Mouse (Mus musculus): ENCODE results near the gene H2-M5.
"Not testable (repeated sequence)": the region's sequence is repeated elsewhere in the genome, so short reads cannot be mapped to it uniquely, and the experiment has no call there.

H2-M5 gene

DNA sequence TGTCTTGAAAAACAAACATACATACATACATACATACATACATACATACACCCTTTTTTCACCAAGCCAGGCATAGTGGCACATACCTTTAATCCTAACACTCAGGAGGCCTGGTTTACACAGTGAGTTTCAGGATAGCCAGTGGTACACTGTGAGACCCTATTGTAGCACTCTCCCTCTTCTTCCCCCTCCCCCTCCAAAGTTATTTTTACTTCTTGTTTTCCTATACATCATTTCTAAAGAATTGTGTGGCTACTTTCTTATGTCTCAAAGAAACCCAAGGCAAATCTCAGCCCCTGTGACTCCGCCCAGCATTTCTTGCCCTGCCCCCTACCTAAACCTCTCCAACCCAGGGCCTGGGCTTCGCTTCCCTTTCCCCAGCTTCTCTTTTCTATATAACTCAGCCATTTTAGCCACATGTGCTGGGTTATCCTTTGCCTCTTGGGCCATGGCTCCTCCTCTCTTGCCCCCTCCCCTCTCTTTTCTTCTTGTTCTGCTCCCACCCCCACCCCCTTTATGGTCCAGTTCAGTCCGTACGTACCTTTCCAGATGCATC, 4.5 kb upstream of the H2-M5 start:
- no peak for DNase-seq (ENCODE audit: low spot score)

DNA sequence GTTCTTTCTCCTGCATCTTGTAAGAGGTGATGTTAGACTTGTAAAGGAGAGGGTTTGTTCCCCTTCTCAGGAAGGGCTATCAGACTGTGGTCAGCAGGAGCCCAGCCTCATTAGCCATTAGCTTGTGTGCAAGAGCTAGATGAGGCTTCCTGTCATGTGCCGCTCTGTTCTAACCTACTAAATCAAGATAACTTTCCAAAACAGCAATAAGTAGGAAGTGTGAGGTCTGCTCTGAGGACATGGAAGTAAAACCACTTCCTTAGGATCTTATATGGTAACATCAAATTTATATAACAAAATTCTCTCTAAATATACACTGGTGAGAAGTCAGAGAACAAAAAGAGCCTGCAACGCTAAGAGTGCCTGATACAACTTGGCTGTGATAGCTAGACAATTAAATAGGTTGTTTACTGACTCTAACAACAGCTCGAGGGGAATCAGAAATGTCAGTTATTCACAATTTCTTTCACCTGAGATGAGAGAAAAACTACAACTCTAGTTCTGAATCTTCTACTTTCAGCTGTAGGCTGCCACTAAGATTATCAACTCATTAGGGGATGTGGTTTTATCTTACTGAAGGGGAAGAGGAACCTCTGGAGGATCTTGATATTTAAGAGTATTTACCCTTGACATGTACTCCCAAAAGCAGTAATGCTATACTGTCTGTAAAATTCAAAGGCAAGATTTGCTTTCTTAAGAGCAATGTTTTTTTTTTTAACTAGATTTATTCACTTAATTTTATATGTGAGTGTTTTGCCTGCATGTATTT, 3.2 kb upstream of the H2-M5 start:
- no peak for DNase-seq (ENCODE audit: low spot score)

- DNase-seq (ENCODE audit: low spot score), result not testable (repeated sequence)
These were observed 1.3 kb upstream of the H2-M5 start for GRCm38 (mm10) chr17:36990630-36991029.

DNA sequence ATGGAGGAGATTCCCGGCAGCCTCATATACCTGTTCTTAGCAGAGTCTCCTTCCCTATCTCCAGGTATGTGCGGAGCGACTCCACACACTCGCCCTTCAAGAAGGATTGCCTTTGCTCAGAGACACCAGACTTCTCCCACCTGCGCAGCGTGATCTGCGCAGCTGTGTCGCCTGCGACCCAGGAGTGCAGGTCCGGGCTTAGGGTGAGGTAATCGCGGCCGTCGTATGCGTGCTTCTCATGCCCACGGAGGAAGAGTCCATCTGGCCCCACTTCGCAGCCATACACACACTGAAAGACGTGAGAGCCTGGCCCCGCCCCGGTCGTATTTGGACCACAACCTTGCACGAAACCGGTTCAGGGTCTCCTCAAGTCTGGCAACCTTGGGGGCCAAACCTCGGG, 862 bp downstream of the H2-M5 start:
- DNase-seq (ENCODE audit: low spot score), result no peak

DNA sequence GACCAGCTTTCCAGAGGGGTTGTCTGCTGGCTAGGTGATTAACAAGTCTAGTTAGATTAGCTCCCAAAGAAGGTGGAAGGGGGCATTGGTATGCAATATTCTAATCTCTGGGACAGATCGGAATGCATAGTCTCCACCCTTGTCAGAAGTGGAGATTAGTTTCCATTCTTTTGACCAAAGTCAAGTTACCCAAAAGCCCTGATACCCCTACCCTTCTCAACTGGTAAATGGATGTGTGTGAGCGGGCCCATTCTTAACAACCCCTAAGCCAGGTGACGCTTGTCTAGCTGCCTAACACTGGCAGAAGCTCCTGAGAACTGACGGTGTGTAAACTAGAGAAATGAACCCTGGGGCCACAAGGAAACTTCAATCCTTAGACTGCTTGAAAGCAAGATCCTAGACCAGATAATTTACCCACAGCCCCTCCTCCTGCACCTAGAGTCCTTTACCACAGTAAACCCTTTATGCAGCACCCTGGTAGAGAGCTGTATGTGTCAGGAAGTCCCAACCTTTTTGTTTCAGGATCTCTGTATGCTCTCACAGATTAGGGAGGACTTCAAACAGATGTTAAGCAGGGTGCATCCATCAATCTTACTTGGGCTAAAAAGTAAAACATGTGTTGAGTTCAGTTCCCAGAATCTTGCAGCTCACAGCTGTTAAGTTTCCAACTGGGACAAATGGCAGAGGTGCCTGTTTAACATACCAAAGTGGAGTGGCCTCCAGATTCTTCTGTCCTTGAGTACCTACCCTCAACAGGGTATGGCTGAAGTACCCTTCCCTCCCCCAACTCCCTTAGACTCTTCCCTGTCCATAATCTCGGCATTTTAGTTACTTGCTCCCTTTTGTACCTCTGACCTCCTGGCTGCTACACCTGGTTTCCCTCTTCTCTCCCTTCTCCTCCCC, 6.8 kb downstream of the H2-M5 start:
- no peak for DNase-seq (ENCODE audit: low spot score)

DNA sequence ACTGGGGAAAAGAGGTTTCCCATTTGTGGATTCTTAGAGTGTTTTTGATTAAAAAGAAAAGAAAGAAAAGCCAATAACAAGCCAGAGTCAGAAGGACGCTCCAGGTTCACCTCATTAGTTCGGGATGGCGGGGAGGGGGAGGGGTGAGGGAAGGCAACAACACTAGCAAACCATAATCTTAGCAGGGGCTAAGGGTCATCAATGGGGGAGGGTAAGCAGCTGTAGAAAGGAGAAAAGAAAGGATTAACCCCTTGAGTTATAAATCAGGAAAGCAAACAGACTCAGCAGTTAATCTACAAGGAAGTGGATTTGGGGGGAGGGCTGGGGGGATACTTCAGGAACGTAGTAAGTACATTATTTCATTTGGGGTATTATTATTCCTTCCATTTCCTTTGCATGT, 7.5 kb downstream of the H2-M5 start:
- no peak for DNase-seq (ENCODE audit: low spot score)

DNA sequence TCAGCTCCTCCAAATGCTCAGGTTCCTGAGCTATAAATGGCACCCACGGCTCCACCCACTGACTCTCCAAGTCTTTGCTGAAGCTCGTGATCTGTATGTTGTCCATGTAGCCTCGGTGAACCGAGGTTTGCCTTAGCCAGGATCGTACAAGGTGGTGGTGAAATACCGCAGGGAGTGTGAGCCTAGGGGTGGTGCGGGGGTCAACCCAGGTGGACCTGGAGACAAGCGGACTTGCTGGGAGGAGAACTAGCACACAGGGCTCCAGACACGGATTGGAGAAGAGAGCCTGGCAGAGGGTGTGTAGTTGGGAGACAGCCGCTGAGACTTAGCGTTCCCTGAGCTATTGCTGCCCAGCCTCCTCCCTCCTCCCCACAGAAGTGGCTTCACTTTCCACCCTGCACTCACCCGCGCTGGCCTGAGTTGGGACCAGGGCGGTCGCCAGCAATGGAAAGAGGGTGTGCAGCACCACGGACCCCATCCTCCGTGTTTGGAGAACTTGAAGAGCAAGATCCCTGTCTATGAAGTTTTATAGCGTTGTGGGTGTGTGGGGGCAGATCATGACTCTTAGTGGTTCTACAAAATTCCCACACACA, 8.0 kb downstream of the H2-M5 start, which contains the start of gene 2410137M14Rik:
Gene 2410137M14Rik (minus strand): TSS at position 17 of the 593 bp plus-strand sequence.
- DNase-seq (ENCODE audit: low spot score), result no peak

DNA sequence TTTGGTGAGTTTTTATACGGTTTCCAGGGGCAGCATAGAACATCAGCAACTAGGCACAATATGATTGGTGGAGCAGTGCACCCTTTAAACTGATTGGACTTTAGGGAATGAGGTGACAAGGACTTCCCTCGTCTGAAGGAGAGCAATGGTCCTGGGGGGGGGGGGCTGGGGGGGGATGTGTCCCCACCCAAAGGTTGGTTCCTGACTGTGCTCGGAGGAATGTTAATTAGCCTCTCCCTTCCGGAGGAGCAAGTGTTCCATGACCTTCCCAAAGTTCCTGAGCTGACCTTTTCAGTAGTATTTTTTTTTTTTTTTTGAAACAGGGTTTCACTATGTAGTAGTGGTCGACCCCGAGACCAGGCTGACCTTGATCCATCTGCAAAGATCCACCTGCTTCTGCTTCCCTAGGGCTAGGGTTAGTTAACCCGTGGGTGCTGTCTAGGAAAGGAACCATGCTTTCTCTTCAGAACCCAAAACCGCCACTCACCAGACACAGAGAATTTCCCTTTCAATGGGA, 16.0 kb downstream of the H2-M5 start:
- DNase-seq (ENCODE audit: low spot score), result no peak

- DNase-seq (ENCODE audit: low spot score), result no peak
These were observed 16.5 kb downstream of the H2-M5 start for GRCm38 (mm10) chr17:36972791-36973190.

- no peak for DNase-seq (ENCODE audit: low spot score)
These were observed 18.0 kb downstream of the H2-M5 start for GRCm38 (mm10) chr17:36971172-36971850.

- DNase-seq (ENCODE audit: low spot score), result no peak
These were observed 18.9 kb downstream of the H2-M5 start for GRCm38 (mm10) chr17:36970316-36970890.

DNA sequence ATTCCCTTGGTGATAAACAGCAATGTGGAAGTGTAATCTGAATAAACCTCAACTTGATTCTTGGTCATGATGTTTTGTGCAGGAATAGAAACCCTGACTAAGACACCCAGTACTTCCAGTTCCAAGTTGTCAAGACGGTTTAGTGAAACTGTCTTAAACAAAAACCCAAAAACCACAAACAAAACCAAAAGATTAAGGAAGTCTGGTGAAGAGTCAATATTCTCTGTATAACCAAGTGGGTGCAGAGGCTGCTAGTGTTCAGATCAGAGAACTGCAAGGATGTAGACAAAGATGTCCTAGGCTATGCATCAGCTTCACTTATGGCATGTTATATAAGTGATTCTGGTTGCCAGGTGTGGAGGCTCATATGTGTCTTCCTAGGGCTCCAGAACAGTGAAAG, 22.5 kb downstream of the H2-M5 start:
- no peak for DNase-seq (ENCODE audit: low spot score)

- DNase-seq (ENCODE audit: low spot score), result no peak
These were observed 28.2 kb downstream of the H2-M5 start for GRCm38 (mm10) chr17:36961125-36961524.

GRCm38 (mm10) chr17:36958884-36959283, 30.5 kb downstream of the H2-M5 start:
- DNase-seq (ENCODE audit: low spot score), result no peak

DNA sequence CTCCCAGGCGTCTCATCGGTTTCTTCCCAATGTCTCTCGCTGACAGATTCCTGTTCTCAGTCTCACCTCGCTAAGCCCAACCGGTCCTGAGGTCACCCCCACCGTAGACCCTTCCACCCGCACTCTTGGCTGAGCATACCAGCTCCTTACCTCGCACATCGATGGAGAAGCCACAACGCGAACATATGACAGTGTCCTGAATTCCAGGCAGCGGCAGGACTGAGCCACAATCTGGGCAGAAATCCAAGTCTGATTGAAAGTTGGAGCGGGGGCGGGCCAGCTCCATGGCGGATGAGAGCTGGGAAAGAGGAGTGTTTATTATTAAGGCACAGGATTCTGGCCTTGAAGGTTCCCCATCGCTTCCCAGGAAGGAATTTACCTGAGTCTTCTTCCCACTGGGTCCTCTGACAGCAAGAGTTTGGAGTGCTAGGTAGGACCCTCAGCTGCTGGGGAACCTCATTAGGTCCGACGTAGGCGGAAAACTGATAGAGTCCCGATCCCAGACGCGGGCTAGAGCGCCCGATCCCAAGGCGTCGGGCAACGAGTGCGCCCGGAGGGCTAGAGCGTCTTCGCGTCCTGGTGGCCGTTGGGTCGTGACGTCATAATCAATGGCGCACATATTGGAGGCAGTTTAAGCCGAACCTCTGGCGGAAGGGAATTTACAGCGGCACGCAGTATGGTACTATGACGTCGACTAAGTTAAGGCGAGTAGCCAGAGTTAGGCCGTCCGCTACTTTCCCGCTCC, 31.2 kb downstream of the H2-M5 start, which contains the start of the genes Znrd1 and Znrd1as:
Gene Znrd1 (minus strand): TSS at position 561 of the 745 bp plus-strand sequence.
Gene Znrd1as (plus strand): TSS at position 594 of the 745 bp plus-strand sequence.
- peak; percentile 90 for DNase-seq (ENCODE audit: low spot score)

DNA sequence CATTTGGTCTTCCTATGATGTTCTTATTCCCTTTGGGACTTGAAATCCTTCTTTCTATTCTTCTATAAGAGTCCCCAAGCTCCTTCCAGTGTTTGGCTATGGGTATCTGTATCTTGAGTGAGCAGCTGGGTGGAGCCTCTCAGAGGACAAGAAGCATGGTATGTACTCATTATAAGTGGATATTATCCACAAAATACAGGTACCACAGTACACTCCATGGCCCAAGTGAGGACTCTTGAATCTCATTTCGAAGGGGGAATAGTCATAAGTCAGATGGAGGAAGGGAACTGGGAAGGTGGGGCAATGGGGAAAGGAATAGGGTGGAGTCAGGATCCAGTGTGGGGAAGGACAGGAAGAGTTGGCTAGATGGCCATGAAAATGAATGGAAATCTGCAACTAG, 36.3 kb downstream of the H2-M5 start:
- no peak for DNase-seq (ENCODE audit: low spot score)

- DNase-seq (ENCODE audit: low spot score), result no peak
These were observed 36.7 kb downstream of the H2-M5 start for GRCm38 (mm10) chr17:36952631-36953030.

DNA sequence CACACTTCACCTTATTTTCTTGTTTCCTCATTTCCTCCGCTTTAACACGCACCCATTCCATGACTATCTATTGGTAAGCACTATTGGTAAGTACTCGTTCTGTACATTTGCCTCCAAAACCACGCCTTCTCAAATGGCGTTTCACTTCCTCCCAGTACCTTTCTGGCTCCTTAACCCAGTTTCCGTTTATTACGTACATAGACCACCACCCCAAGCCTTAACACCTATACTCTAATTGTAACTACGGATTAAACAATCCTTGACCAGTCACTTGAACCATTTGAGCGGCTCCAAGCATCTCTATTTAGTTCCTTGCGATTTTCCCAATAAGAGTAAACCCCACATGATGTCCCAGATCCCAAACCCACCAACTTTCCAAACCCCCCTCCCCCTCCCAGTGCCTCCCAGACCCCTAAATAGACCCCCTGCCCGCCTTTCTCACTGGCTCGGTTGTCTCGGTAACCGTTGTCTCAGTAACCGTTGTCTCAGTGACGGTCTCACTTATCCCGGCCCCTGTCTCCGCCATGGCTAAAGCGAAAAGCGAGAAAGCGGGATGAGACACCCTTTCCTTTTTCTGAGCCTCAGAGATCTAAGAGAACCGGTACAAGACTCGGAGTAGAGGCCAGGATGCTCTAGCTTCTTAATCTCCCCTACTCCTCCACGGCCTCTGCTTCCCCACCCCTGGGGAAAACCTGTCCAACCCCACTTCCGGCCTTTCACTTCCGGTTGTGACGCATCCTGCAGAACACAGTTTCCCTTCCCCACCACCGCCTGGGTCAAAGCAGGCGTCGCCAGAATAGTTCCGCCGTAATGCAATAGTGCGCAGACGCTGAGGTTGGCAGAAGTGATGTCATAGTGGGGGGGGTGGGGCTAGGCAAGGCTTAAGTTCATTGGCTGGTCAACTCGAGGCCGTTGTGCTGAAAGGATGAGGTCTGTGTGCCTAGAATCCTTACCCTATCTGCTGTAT, 38.1 kb downstream of the H2-M5 start, which contains the start of gene Ppp1r11:
Gene Ppp1r11 (minus strand): TSS at position 761 of the 967 bp plus-strand sequence.
- DNase-seq (ENCODE audit: low spot score), result peak; percentile 93

- DNase-seq (ENCODE audit: low spot score), result no peak
These were observed 40.1 kb downstream of the H2-M5 start for GRCm38 (mm10) chr17:36949265-36949664.

All from testis, postnatal 10 days (tissue).